Mouse (Mus musculus): ENCODE data around the gene Unc13a. TPM values are rescaled to one million over a fixed set of nuclear protein-coding genes. Genes with fewer than 3 reads are reported as not detected.
"Not testable (repeated sequence)": the region's sequence is repeated elsewhere in the genome, so short reads cannot be mapped to it uniquely, and the experiment has no call there.

The Unc13a gene
- polyA plus RNA-seq, 1 experiment from 2014 or later, result 2.5 TPM

GRCm38 (mm10) chr8:71707874-71708273 lies 36.3 kb upstream of the Unc13a start:
- in situ Hi-C loops (cut with MboI; ENCODE audit: low pct_unique_long_range_greater_than_20kb), result no loop called here
- no peaks in the 10 kb centered on the region for H3K27me3 ChIP-seq
- POLR2A ChIA-PET, result no interaction called here
- no peak for TF ChIP-seq CTCF (IDR thresholded peaks at IDR 0.05)
- CTCF ChIA-PET, result interaction anchor here (1.3 to 2.3 kb wide), 3 partner anchors 11 to 24 kb away, joined by 3 to 9 read pairs (median 4); no protein-coding TSS in a partner anchor
- DNase-seq (ENCODE audit: low read depth, low spot score), result no peak
- ATAC-seq, result no peak

- in situ Hi-C loops (cut with MboI; ENCODE audit: low pct_unique_long_range_greater_than_20kb); CTCF ChIA-PET; POLR2A ChIA-PET; H3K27me3 ChIP-seq; DNase-seq (ENCODE audit: low read depth, low spot score); ATAC-seq: not testable (repeated sequence)
Observed at GRCm38 (mm10) chr8:71703400-71703799, 31.8 kb upstream of the Unc13a start.

GRCm38 (mm10) chr8:71702923-71703322 lies 31.4 kb upstream of the Unc13a start:
- in situ Hi-C loops (cut with MboI; ENCODE audit: low pct_unique_long_range_greater_than_20kb), result no loop called here
- CTCF ChIA-PET, result interaction anchor here (1.0 to 1.1 kb wide), 2 partner anchors 9 to 18 kb away, joined by 3 to 5 read pairs; no protein-coding TSS in a partner anchor

GRCm38 (mm10) chr8:71702087-71702432 lies 30.5 kb upstream of the Unc13a start:
- ChIA-PET POLR2A (no interaction called here), CTCF (interaction anchor here (1.0 to 1.1 kb wide), 2 partner anchors 8 to 17 kb away, joined by 3 to 5 read pairs; no protein-coding TSS in a partner anchor)
- DNase-seq (ENCODE audit: low read depth, low spot score) (no peak), ATAC-seq (no peak)
- TF ChIP-seq CTCF (IDR thresholded peaks at IDR 0.05), result no peak
- in situ Hi-C loops (cut with MboI; ENCODE audit: low pct_unique_long_range_greater_than_20kb), result no loop called here
- no peaks in the 10 kb centered on the region for H3K27me3 ChIP-seq

More at GRCm38 (mm10) chr8:71702923-71703322, 31.4 kb upstream of the Unc13a start:
- ATAC-seq (peak; percentile 75), DNase-seq (ENCODE audit: low read depth, low spot score) (peak; percentile 31)
- no peaks in the 10 kb centered on the region for H3K27me3 ChIP-seq
- no peak for TF ChIP-seq CTCF (IDR thresholded peaks at IDR 0.05)
- POLR2A ChIA-PET, result interaction anchor here (0.6 kb wide), 1 partner anchor 97 kb away, joined by 3 read pairs; no protein-coding TSS in a partner anchor

- DNase-seq (ENCODE audit: low read depth, low spot score) (no peak), ATAC-seq (no peak)
- POLR2A ChIA-PET, result no interaction called here
- no peaks in the 10 kb centered on the region for H3K27me3 ChIP-seq
- in situ Hi-C loops (cut with MboI; ENCODE audit: low pct_unique_long_range_greater_than_20kb), result no loop called here
- CTCF ChIA-PET, result interaction anchor here (1.1 kb wide), 1 partner anchor 16 kb away, joined by 5 read pairs; no protein-coding TSS in a partner anchor
- no peak for TF ChIP-seq CTCF (IDR thresholded peaks at IDR 0.05)
Observed at GRCm38 (mm10) chr8:71701414-71702086, 30.0 kb upstream of the Unc13a start, which contains the start of gene B3gnt3. B3gnt3 (minus strand) TSS chr8:71701789.

- no peaks in the 10 kb centered on the region for H3K27me3 ChIP-seq
- CTCF ChIA-PET, result no interaction called here
- ATAC-seq (no peak), DNase-seq (ENCODE audit: low read depth, low spot score) (no peak)
- TF ChIP-seq CTCF (IDR thresholded peaks at IDR 0.05), result no peak
- in situ Hi-C loops (cut with MboI; ENCODE audit: low pct_unique_long_range_greater_than_20kb), result no loop called here
- POLR2A ChIA-PET, result no interaction called here
Observed at GRCm38 (mm10) chr8:71700493-71701269, 29.1 kb upstream of the Unc13a start.

- CTCF ChIA-PET, result interaction anchor here (0.8 to 1.5 kb wide), 2 partner anchors 13 to 14 kb away, joined by 3 to 4 read pairs; no protein-coding TSS in a partner anchor
- DNase-seq (ENCODE audit: low read depth, low spot score), result not testable (repeated sequence)
Observed at GRCm38 (mm10) chr8:71695456-71695855, 23.9 kb upstream of the Unc13a start.

GRCm38 (mm10) chr8:71693166-71694041 lies 21.8 kb upstream of the Unc13a start:
- ATAC-seq (peak; percentile 45), DNase-seq (ENCODE audit: low read depth, low spot score) (no peak)
- ChIA-PET CTCF (interaction anchor here (1.2 kb wide), 1 partner anchor 9 kb away, joined by 3 read pairs; no protein-coding TSS in a partner anchor), POLR2A (interaction anchor here (0.8 kb wide), 1 partner anchor 45 kb away, joined by 3 read pairs; no protein-coding TSS in a partner anchor)
- TF ChIP-seq CTCF (IDR thresholded peaks at IDR 0.05), result no peak
- in situ Hi-C loops (cut with MboI; ENCODE audit: low pct_unique_long_range_greater_than_20kb), result no loop called here
- peaks cover 12% of the 10 kb centered on the region for H3K27me3 ChIP-seq

More at GRCm38 (mm10) chr8:71695456-71695855, 23.9 kb upstream of the Unc13a start:
- in situ Hi-C loops (cut with MboI; ENCODE audit: low pct_unique_long_range_greater_than_20kb); ATAC-seq; POLR2A ChIA-PET: not testable (repeated sequence)
- peaks cover 12% of the 10 kb centered on the region for H3K27me3 ChIP-seq

- CTCF ChIA-PET, result no interaction called here
- in situ Hi-C loops (cut with MboI; ENCODE audit: low pct_unique_long_range_greater_than_20kb), result no loop called here
Observed at GRCm38 (mm10) chr8:71692509-71692908, 21.0 kb upstream of the Unc13a start.

GRCm38 (mm10) chr8:71689028-71689427 lies 17.5 kb upstream of the Unc13a start, which contains the start of gene Insl3:
Insl3 (plus strand) TSS chr8:71689214.
- H3K27me3 ChIP-seq, result peaks cover 12% of the 10 kb centered on the region
- TF ChIP-seq CTCF (IDR thresholded peaks at IDR 0.05), result no peak
- ATAC-seq (no peak), DNase-seq (ENCODE audit: low read depth, low spot score) (no peak)
- ChIA-PET CTCF (no interaction called here), POLR2A (no interaction called here)
- in situ Hi-C loops (cut with MboI; ENCODE audit: low pct_unique_long_range_greater_than_20kb), result no loop called here

More at GRCm38 (mm10) chr8:71692509-71692908, 21.0 kb upstream of the Unc13a start:
- TF ChIP-seq CTCF (IDR thresholded peaks at IDR 0.05), result no peak
- H3K27me3 ChIP-seq, result peaks cover 12% of the 10 kb centered on the region
- POLR2A ChIA-PET, result interaction anchor here (0.8 kb wide), 1 partner anchor 46 kb away, joined by 3 read pairs; no protein-coding TSS in a partner anchor
- DNase-seq (ENCODE audit: low read depth, low spot score), result no peak
- ATAC-seq, result no peak
